In the genomic region with DNA sequence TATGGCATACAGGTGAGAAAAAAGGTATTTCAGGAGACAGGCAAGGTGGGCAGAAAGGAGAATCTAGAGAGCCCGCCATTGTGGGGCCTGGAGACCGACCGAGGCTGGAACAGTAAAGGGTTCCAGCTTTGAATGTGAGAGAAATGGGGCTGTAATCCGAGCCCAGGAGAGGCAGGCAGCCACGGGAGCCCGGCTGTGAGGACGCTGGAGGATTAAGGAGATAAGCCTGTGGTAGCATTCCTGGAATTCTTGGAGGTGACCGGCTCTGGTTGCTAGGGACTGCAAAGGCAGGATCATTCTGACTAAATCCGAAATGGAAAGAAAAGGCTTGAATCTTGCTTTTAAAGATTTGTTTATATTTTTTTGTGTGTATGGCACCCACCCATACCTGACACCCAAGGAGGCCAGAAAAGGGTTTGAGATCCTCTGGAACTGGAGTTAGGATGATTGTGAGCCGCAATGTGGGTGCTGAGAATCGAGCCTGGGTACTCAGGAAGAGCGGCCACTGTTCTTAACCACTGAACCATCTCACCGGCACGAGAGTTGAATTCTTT, we compare ENCODE assay signal across 10 mouse cellular contexts.
DNase-seq lines count a peak whose midpoint lies in the region; ATAC-seq and TF ChIP-seq lines count a peak whose summit lies in the region.
"Had no signal": no experiment of that assay in that cellular context is flagged by ENCODE, and none has a peak within 500 bp of the region (broad histone marks: within the 10 kb centered on the region; RNA-seq: fewer than 3 reads in every experiment).

No protein-coding gene starts in this region.

- TF ChIP-seq EP300 in ES-Bruce4 (IDR thresholded peaks at IDR 0.05; ENCODE audit: insufficient read depth, low read depth, low read length), result 0 out of 2 replicates have a peak, but pooled peaks have one; percentile 40

- no peaks in the 10 kb centered on the region for H3K9me3 ChIP-seq in ES-Bruce4 (replicated peaks; ENCODE audit: control insufficient read depth, insufficient read depth, low read length, poor library complexity, severe bottlenecking)
- H3K9me3 ChIP-seq in embryonic facial prominence, embryonic 14.5 days (ENCODE audit: control insufficient read depth, low read length), result no peaks in the 10 kb centered on the region
- H3K9me3 ChIP-seq in midbrain, embryonic 12.5 days, result no peaks in the 10 kb centered on the region
- H3K9me3 ChIP-seq in forebrain, postnatal 0 days (ENCODE audit: low read length), result no peaks in the 10 kb centered on the region
- H3K9me3 ChIP-seq in hindbrain, postnatal 0 days (ENCODE audit: low read length), result no peaks in the 10 kb centered on the region
- H3K9me3 ChIP-seq: liver, embryonic 15.5 days had no signal

- no peak overlapping the region for H3K27ac ChIP-seq in ES-Bruce4 (ENCODE audit: insufficient read depth, low read length)
- peak overlapping the region; percentile 34 for H3K27ac ChIP-seq in embryonic facial prominence, embryonic 14.5 days (replicated peaks; ENCODE audit: low read depth, low read length)
- 0 out of 2 replicates have a peak overlapping the region, but pooled peaks have one; percentile 20 for H3K27ac ChIP-seq in midbrain, embryonic 12.5 days (replicated peaks)
- no peak overlapping the region for H3K27ac ChIP-seq in forebrain, postnatal 0 days (ENCODE audit: low read depth, low read length)
- H3K27ac ChIP-seq in hindbrain, postnatal 0 days, result no peak overlapping the region
- H3K27ac ChIP-seq: liver, embryonic 15.5 days had no signal

- 20% methylated on average over 14 of the region's 14 CpGs for WGBS in embryonic facial prominence, embryonic 14.5 days
- 4% methylated on average over 14 of the region's 14 CpGs for WGBS in midbrain, embryonic 12.5 days
- 19% methylated on average over 14 of the region's 14 CpGs for WGBS in forebrain, postnatal 0 days
- 33% methylated on average over 14 of the region's 14 CpGs for WGBS in hindbrain, postnatal 0 days

- no peaks in the 10 kb centered on the region for H3K4me1 ChIP-seq in ES-Bruce4 (ENCODE audit: control insufficient read depth, insufficient read depth, low read length)
- H3K4me1 ChIP-seq in embryonic facial prominence, embryonic 14.5 days (ENCODE audit: control insufficient read depth, insufficient read depth, low read length), result peaks cover 22% of the 10 kb centered on the region
- H3K4me1 ChIP-seq in midbrain, embryonic 12.5 days, result peaks cover 33% of the 10 kb centered on the region
- H3K4me1 ChIP-seq in forebrain, postnatal 0 days (ENCODE audit: insufficient read depth), result no peaks in the 10 kb centered on the region; the same call in 1 of the 2 replicates
- H3K4me1 ChIP-seq in hindbrain, postnatal 0 days (ENCODE audit: insufficient read depth, low read length), result no peaks in the 10 kb centered on the region

- no peak overlapping the region for H3K9ac ChIP-seq in ES-Bruce4 (ENCODE audit: low read depth, poor library complexity, severe bottlenecking)
- peak overlapping the region; percentile 30; the same call in 1 of the 2 replicates for H3K9ac ChIP-seq in embryonic facial prominence, embryonic 14.5 days (ENCODE audit: low read depth, low read length)
- no peak overlapping the region for H3K9ac ChIP-seq in midbrain, embryonic 12.5 days (replicated peaks)
- no peak overlapping the region for H3K9ac ChIP-seq in forebrain, postnatal 0 days
- H3K9ac ChIP-seq in hindbrain, postnatal 0 days (replicated peaks; ENCODE audit: low read length), result no peak overlapping the region
- H3K9ac ChIP-seq: liver, embryonic 15.5 days had no signal

- no peaks in the 10 kb centered on the region for H3K36me3 ChIP-seq in ES-Bruce4 (ENCODE audit: control insufficient read depth, insufficient read depth, low read length, poor library complexity, severe bottlenecking)
- H3K36me3 ChIP-seq in embryonic facial prominence, embryonic 14.5 days (ENCODE audit: control insufficient read depth, insufficient read depth, low read length), result no peaks in the 10 kb centered on the region
- no peaks in the 10 kb centered on the region for H3K36me3 ChIP-seq in midbrain, embryonic 12.5 days
- H3K36me3 ChIP-seq in forebrain, postnatal 0 days (ENCODE audit: insufficient read depth), result no peaks in the 10 kb centered on the region
- no peaks in the 10 kb centered on the region for H3K36me3 ChIP-seq in hindbrain, postnatal 0 days (ENCODE audit: insufficient read depth, low read length)
- H3K36me3 ChIP-seq: liver, embryonic 15.5 days had no signal

- ATAC-seq in embryonic facial prominence, embryonic 14.5 days (ENCODE audit: low read depth), result peak; percentile 85; the same call in 1 of the 2 replicates
- ATAC-seq in midbrain, embryonic 12.5 days (ENCODE audit: low FRiP score, low read depth), result peak; percentile 68
- ATAC-seq in forebrain, postnatal 0 days, result no peak
- no peak for ATAC-seq in hindbrain, postnatal 0 days

- TF ChIP-seq POLR2A in ES-Bruce4 (IDR thresholded peaks at IDR 0.05; ENCODE audit: insufficient read depth, low read length), result no peak

- DNase-seq in gastrocnemius, postnatal 14 days, result peak; percentile 15
- no peak for DNase-seq in gastrocnemius, postnatal 25 days
- DNase-seq in embryonic facial prominence, embryonic 14.5 days (ENCODE audit: low spot score), result peak; percentile 90
- DNase-seq in adrenal gland, postnatal 10 days, result no peak
- DNase-seq in forebrain, postnatal 0 days, result no peak
- DNase-seq in hindbrain, postnatal 0 days (ENCODE audit: low spot score), result no peak
- DNase-seq: thymus, adult 2 months had no signal

- TF ChIP-seq CTCF in ES-Bruce4 (IDR thresholded peaks at IDR 0.05; ENCODE audit: low read depth, low read length), result no peak
- TF ChIP-seq CTCF in forebrain, postnatal 0 days (IDR thresholded peaks at IDR 0.05; ENCODE audit: low read depth), result no peak
- TF ChIP-seq CTCF in hindbrain, postnatal 0 days (IDR thresholded peaks at IDR 0.05; ENCODE audit: low read depth), result no peak

- H3K27me3 ChIP-seq in ES-Bruce4 (ENCODE audit: control insufficient read depth, insufficient read depth, low read length, poor library complexity, severe bottlenecking), result no peaks in the 10 kb centered on the region
- no peaks in the 10 kb centered on the region for H3K27me3 ChIP-seq in embryonic facial prominence, embryonic 14.5 days (replicated peaks; ENCODE audit: control insufficient read depth, insufficient read depth, low read length)
- peaks cover 13% of the 10 kb centered on the region for H3K27me3 ChIP-seq in midbrain, embryonic 12.5 days
- H3K27me3 ChIP-seq in forebrain, postnatal 0 days (ENCODE audit: insufficient read depth, low read length), result no peaks in the 10 kb centered on the region
- H3K27me3 ChIP-seq in hindbrain, postnatal 0 days (ENCODE audit: insufficient read depth, low read length), result no peaks in the 10 kb centered on the region
- H3K27me3 ChIP-seq: liver, embryonic 15.5 days had no signal

- intact Hi-C loops in gastrocnemius, postnatal 14 days (cut with DNase I; ENCODE audit: low total_unique reads), result no loop called here

- peak overlapping the region; percentile 33 for H3K4me2 ChIP-seq in embryonic facial prominence, embryonic 14.5 days (ENCODE audit: low read depth, low read length)
- peak overlapping the region; percentile 18 for H3K4me2 ChIP-seq in midbrain, embryonic 12.5 days (replicated peaks)
- H3K4me2 ChIP-seq in forebrain, postnatal 0 days (ENCODE audit: low read depth), result no peak overlapping the region
- no peak overlapping the region for H3K4me2 ChIP-seq in hindbrain, postnatal 0 days (ENCODE audit: low read depth, low read length)
- H3K4me2 ChIP-seq: liver, embryonic 15.5 days had no signal

- no peak overlapping the region for H3K4me3 ChIP-seq in ES-Bruce4 (ENCODE audit: low read depth, low read length)
- no peak overlapping the region for H3K4me3 ChIP-seq in embryonic facial prominence, embryonic 14.5 days (ENCODE audit: low read depth, low read length)
- H3K4me3 ChIP-seq in midbrain, embryonic 12.5 days, result no peak overlapping the region
- H3K4me3 ChIP-seq in forebrain, postnatal 0 days (ENCODE audit: low read depth, low read length), result no peak overlapping the region
- no peak overlapping the region for H3K4me3 ChIP-seq in hindbrain, postnatal 0 days (ENCODE audit: low read length)
- H3K4me3 ChIP-seq: liver, embryonic 15.5 days had no signal

Comparison
In these comparisons a context has a peak if more than half of its experiments do, and no peak if none do; other contexts are left out.
1. DNase-seq: peak in gastrocnemius, postnatal 14 days (single experiment) and embryonic facial prominence, embryonic 14.5 days (single experiment); none in gastrocnemius, postnatal 25 days (single experiment), adrenal gland, postnatal 10 days (single experiment), forebrain, postnatal 0 days (single experiment) and hindbrain, postnatal 0 days (single experiment).
2. H3K27ac ChIP-seq: peak in embryonic facial prominence, embryonic 14.5 days (single experiment) and midbrain, embryonic 12.5 days (single experiment); none in ES-Bruce4 (single experiment), forebrain, postnatal 0 days (single experiment) and hindbrain, postnatal 0 days (single experiment).
3. ATAC-seq: peak in embryonic facial prominence, embryonic 14.5 days (single experiment) and midbrain, embryonic 12.5 days (single experiment); none in forebrain, postnatal 0 days (single experiment) and hindbrain, postnatal 0 days (single experiment).
4. H3K4me2 ChIP-seq: peak in embryonic facial prominence, embryonic 14.5 days (single experiment) and midbrain, embryonic 12.5 days (single experiment); none in forebrain, postnatal 0 days (single experiment) and hindbrain, postnatal 0 days (single experiment).